ENCODE assay signal across 16 mouse cellular contexts in genomic region chr4:152246011-152246410, GRCm38 (mm10). TPM values are rescaled to one million over a fixed set of nuclear protein-coding genes. Genes with fewer than 3 reads are reported as not detected.
A peak's percentile ranks its signal among the peaks of the same experiment; 100 is the strongest.
DNase-seq lines count a peak whose midpoint lies in the region; ATAC-seq and TF ChIP-seq lines count a peak whose summit lies in the region.
"Had no signal": no experiment of that assay in that cellular context is flagged by ENCODE, and none has a peak within 500 bp of the region (broad histone marks: within the 10 kb centered on the region; RNA-seq: fewer than 3 reads in every experiment).

No protein-coding gene starts in this region.

- no peaks in the 10 kb centered on the region for H3K9me3 ChIP-seq in heart, embryonic 14.5 days (ENCODE audit: control insufficient read depth, low read length)
- H3K9me3 ChIP-seq: forebrain, embryonic 12.5 days; megakaryocyte, embryonic 14.5 days; stomach, embryonic 15.5 days had no signal

- H3K4me3 ChIP-seq in heart, embryonic 14.5 days (ENCODE audit: control insufficient read depth in 1 of 2, insufficient read depth in 1 of 2, low read depth in 1 of 2, low read length in 2 of 2) = no peak overlapping the region
- H3K4me3 ChIP-seq in myocyte = no peak overlapping the region
- no peak overlapping the region for H3K4me3 ChIP-seq in lung, adult 2 months (replicated peaks; ENCODE audit: extremely low read depth, low read depth, low read length)
- H3K4me3 ChIP-seq: forebrain, embryonic 12.5 days; stomach, embryonic 15.5 days had no signal

- no peak overlapping the region for H3ac ChIP-seq in myocyte (ENCODE audit: control insufficient read depth, insufficient read length)

- TF ChIP-seq POLR2A in myocyte (IDR thresholded peaks at IDR 0.05; ENCODE audit: insufficient read length, low read depth) = no peak
- no peak for TF ChIP-seq POLR2A in lung, adult 2 months (IDR thresholded peaks at IDR 0.05; ENCODE audit: borderline replicate concordance, extremely low read depth, low read depth, low read length)

- no peaks in the 10 kb centered on the region for H3K27me3 ChIP-seq in heart, embryonic 14.5 days (ENCODE audit: control insufficient read depth, insufficient read depth, low read length)
- no peaks in the 10 kb centered on the region for H3K27me3 ChIP-seq in myocyte (ENCODE audit: control insufficient read depth, insufficient read depth, insufficient read length)
- H3K27me3 ChIP-seq: forebrain, embryonic 12.5 days; megakaryocyte, embryonic 14.5 days; Patski; stomach, embryonic 15.5 days had no signal

- H3K79me2 ChIP-seq in myocyte (ENCODE audit: control insufficient read depth, insufficient read depth) = no peaks in the 10 kb centered on the region

- TF ChIP-seq CTCF in lung, adult 2 months (IDR thresholded peaks at IDR 0.05; ENCODE audit: insufficient read depth, low read length) = no peak

- peaks cover 42 to 50% of the 10 kb centered on the region in 2 experiments for H3K4me1 ChIP-seq in heart, embryonic 14.5 days (ENCODE audit: control insufficient read depth in 2 of 2, insufficient read depth in 2 of 2, low read length in 2 of 2)
- H3K4me1 ChIP-seq in lung, adult 2 months (ENCODE audit: control insufficient read depth, insufficient read depth, low read length) = no peaks in the 10 kb centered on the region
- H3K4me1 ChIP-seq: stomach, embryonic 15.5 days had no signal

- WGBS in heart, embryonic 14.5 days = 14% methylated on average over 6 of the region's 6 CpGs
- WGBS in lung, adult 2 months = 89% methylated on average over 6 of the region's 6 CpGs

- H3K9ac ChIP-seq in heart, embryonic 14.5 days (ENCODE audit: low read length) = peak overlapping the region; percentile 57; the same call in 1 of the 2 replicates
- H3K9ac ChIP-seq: forebrain, embryonic 12.5 days; stomach, embryonic 15.5 days had no signal

- intact Hi-C loops in gastrocnemius, postnatal 36 days (cut with DNase I) = no loop called here

- peak overlapping the region; percentile 79 to 94 for H3K27ac ChIP-seq in heart, embryonic 14.5 days (replicated peaks in 1 of 2; ENCODE audit: control insufficient read depth in 1 of 2, insufficient read depth in 1 of 2, low read depth in 2 of 2, low read length in 2 of 2)
- H3K27ac ChIP-seq: forebrain, embryonic 12.5 days; stomach, embryonic 15.5 days had no signal

- peak; percentile 66 for DNase-seq in gastrocnemius, adult 18-20 months (ENCODE audit: low spot score)
- DNase-seq in gastrocnemius, postnatal 36 days = no peak
- DNase-seq in brain, adult 2 months (ENCODE audit: low read depth, low spot score) = peak; percentile 93
- no peak for DNase-seq in embryo, embryonic 11 days
- no peak for DNase-seq in kidney, postnatal 10 days
- DNase-seq in lung, adult 2 months = no peak
- DNase-seq: kidney, adult 18-20 months; liver had no signal

- H3K4me2 ChIP-seq in heart, embryonic 14.5 days (ENCODE audit: low read length) = peak overlapping the region; percentile 12; the same call in 1 of the 2 replicates
- no peak overlapping the region for H3K4me2 ChIP-seq in myocyte (ENCODE audit: low read depth)
- H3K4me2 ChIP-seq: forebrain, embryonic 12.5 days; stomach, embryonic 15.5 days had no signal

- ATAC-seq in heart, embryonic 14.5 days (ENCODE audit: insufficient number of reproducible peaks, insufficient read depth, low FRiP score, low read depth) = peak; percentile 58
- ATAC-seq: Patski had no signal

- H3K36me3 ChIP-seq in heart, embryonic 14.5 days (ENCODE audit: control insufficient read depth, insufficient read depth, low read length) = peaks cover 11% of the 10 kb centered on the region
- peaks cover 6% of the 10 kb centered on the region for H3K36me3 ChIP-seq in myocyte (ENCODE audit: control insufficient read depth, insufficient read depth)
- H3K36me3 ChIP-seq: stomach, embryonic 15.5 days had no signal

TF ChIP-seq in myocyte, 11 proteins besides CTCF, POLR2A, EP300 and RAD21:
- TF ChIP-seq USF1 (IDR thresholded peaks at IDR 0.05; ENCODE audit: low read depth) (peak; percentile 15), MAX (IDR thresholded peaks at IDR 0.05; ENCODE audit: low read depth) (no peak), MYOD1 (IDR thresholded peaks at IDR 0.05; ENCODE audit: control insufficient read depth in 1 of 3, insufficient read length in 2 of 3, low read depth in 2 of 3) (peak in 1 of 3 experiments; percentile 21)

RNA-seq across cellular contexts. Expression of gene Gpr153, which starts 28.0 kb away (rescaled TPM):
- total RNA-seq in gastrocnemius, adult 18-20 months (2021) = 1 to 10 TPM; 3.4 to 4.5 TPM
- total RNA-seq in gastrocnemius, postnatal 36 days (2021) = 1 to 10 TPM; 7.1 to 8.0 TPM
- 14.0 and 18.2 TPM in 2 replicates for polyA plus RNA-seq in heart, embryonic 14.5 days (2014; fragmentation: Nextera tagmentation; extraction: Ambion mirVana)
- polyA plus RNA-seq in myocyte (2012; fragmentation: generic; extraction: Trizol) = 6.5 TPM
- 40.0 and 45.6 TPM in 2 replicates for polyA plus RNA-seq in lung, adult 2 months (2012; rRNA removed)

RNA-seq across cellular contexts. Expression of gene Hes3, which starts 45.5 kb away (rescaled TPM):
- not detected for total RNA-seq in gastrocnemius, adult 18-20 months (2021)
- not detected for total RNA-seq in gastrocnemius, postnatal 36 days (2021)
- not detected in 2 replicates for polyA plus RNA-seq in heart, embryonic 14.5 days (2014; fragmentation: Nextera tagmentation; extraction: Ambion mirVana)
- 0.02 TPM for polyA plus RNA-seq in myocyte (2012; fragmentation: generic; extraction: Trizol)
- 0.09 TPM in 1 of 2 replicates, not detected in the other for polyA plus RNA-seq in lung, adult 2 months (2012; rRNA removed)
- total RNA-seq: adrenal gland, postnatal 4 days had no signal
- polyA plus RNA-seq: C2C12; stomach, embryonic 15.5 days had no signal

RNA-seq across cellular contexts. Expression of gene Icmt, which starts 51.0 kb away (rescaled TPM):
- 10 to 100 TPM; 19.8 to 19.9 TPM for total RNA-seq in gastrocnemius, adult 18-20 months (2021)
- total RNA-seq in gastrocnemius, postnatal 36 days (2021) = 10 to 100 TPM; 14.4 to 17.3 TPM
- 19.4 and 20.3 TPM in 2 replicates for polyA plus RNA-seq in heart, embryonic 14.5 days (2014; fragmentation: Nextera tagmentation; extraction: Ambion mirVana)
- polyA plus RNA-seq in myocyte (2012; fragmentation: generic; extraction: Trizol) = 30.8 TPM
- 32.2 and 36.4 TPM in 2 replicates for polyA plus RNA-seq in lung, adult 2 months (2012; rRNA removed)

Comparison
In these comparisons a context has a peak if more than half of its experiments do, and no peak if none do; other contexts are left out.
1. DNase-seq: peak in gastrocnemius, adult 18-20 months (single experiment) and brain, adult 2 months (single experiment); none in gastrocnemius, postnatal 36 days (0 of 2), embryo, embryonic 11 days (single experiment), kidney, postnatal 10 days (single experiment) and lung, adult 2 months (single experiment).